Mouse (Mus musculus) embryonic facial prominence, embryonic 11.5 days (tissue): ENCODE results near the gene Uggt1. TPM values are rescaled to one million over a fixed set of nuclear protein-coding genes. Genes with fewer than 3 reads are reported as not detected.

Experiments
- ATAC-seq: fragments of 200-750 bp; cut with Nextera tagmentation; replicated peaks from 2 replicates; pipeline ENCODE4 v1.8.0; 2017; ENCODE audit warnings: low read depth; ENCODE audit not compliant: insufficient number of reproducible peaks, low FRiP score, low TSS enrichment
- DNase-seq: peaks from one replicate; pipeline ENCODE4 v3.0.0-alpha.2; 2015; ENCODE audit warnings: low spot score
- H3K27ac ChIP-seq: fragments of 300-500 bp; sonication (generic); replicated peaks from 2 replicates; pipeline ENCODE4 v1.5.1; 2014; ENCODE audit warnings: mild to moderate bottlenecking, low read depth, low read length, control low read depth
- H3K27me3 ChIP-seq: fragments of 300-500 bp; sonication (generic); 2 replicates; pipeline ENCODE4 v1.6.1; 2014; ENCODE audit warnings: mild to moderate bottlenecking, low read length, moderate library complexity, mixed read lengths; ENCODE audit not compliant: control insufficient read depth, insufficient read depth
- H3K36me3 ChIP-seq: fragments of 300-500 bp; sonication (generic); replicated peaks from 2 replicates; pipeline ENCODE4 v1.6.1; 2014; ENCODE audit warnings: low read depth, mild to moderate bottlenecking, low read length, moderate library complexity, mixed read lengths; ENCODE audit not compliant: control insufficient read depth, insufficient read depth
- H3K4me1 ChIP-seq: fragments of 300-500 bp; sonication (generic); 2 replicates; pipeline ENCODE4 v1.6.1; 2014; ENCODE audit warnings: low read length, mixed read lengths; ENCODE audit not compliant: control insufficient read depth, insufficient read depth
- H3K4me2 ChIP-seq: fragments of 300-500 bp; sonication (generic); 2 replicates; pipeline ENCODE4 v1.6.1; 2014; ENCODE audit warnings: low read depth, mild to moderate bottlenecking, control low read depth, low read length, moderate library complexity
- H3K4me3 ChIP-seq: fragments of 300-500 bp; sonication (generic); 2 replicates; pipeline ENCODE4 v1.5.1; 2014; ENCODE audit warnings: low read depth, low read length, control low read depth
- H3K9ac ChIP-seq: fragments of 300-500 bp; sonication (generic); replicated peaks from 2 replicates; pipeline ENCODE4 v1.6.1; 2014; ENCODE audit warnings: mild to moderate bottlenecking, control low read depth, low read length
- H3K9me3 ChIP-seq: fragments of 300-500 bp; sonication (generic); replicated peaks from 2 replicates; pipeline ENCODE4 v1.6.1; 2016; ENCODE audit warnings: mild to moderate bottlenecking, low read length, inconsistent platforms, mixed read lengths; ENCODE audit not compliant: control insufficient read depth
- WGBS: fragments of 180-500 bp; shearing (Covaris S2); extraction: QIAGEN DNeasy Blood & Tissue Kit; methylation state at CpG from one replicate; pipeline ENCODE4 v1.1.7; 2014; 5-methylcytosine and 5-hydroxymethylcytosine counted together
- polyA plus RNA-seq: library from polyadenylated mRNA; unstranded; fragments of >200 nt; fragmentation: Nextera tagmentation; extraction: Ambion mirVana; gene quantifications from 2 replicates; pipeline ENCODE4 v1.2.1, GENCODE M21; 2014

The Uggt1 gene
- polyA plus RNA-seq, 1 experiment from 2014 or later, result 67.8 TPM

DNA sequence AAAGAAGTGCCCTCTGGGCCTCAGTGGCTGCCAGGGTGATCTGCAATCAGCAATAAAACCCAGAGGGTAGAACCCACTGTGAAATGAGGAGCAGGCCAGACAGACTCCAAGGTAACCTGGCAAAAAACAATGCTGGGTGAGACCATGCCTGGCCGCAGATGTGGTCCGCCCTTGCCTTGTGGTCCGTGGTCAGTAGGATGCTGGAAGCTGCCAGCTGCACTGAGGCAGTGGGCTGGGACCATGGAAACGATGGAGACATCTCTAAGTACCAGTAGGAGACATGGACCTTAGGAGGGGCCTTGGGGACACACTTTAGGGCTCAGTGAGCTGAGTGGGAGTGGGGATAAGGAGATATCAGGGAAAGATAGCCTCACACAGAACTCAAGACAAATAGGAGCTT is 112.3 kb downstream of the Uggt1 start:
- no peaks in the 10 kb centered on the region for H3K27me3 ChIP-seq
- no peak for DNase-seq
- H3K36me3 ChIP-seq, result no peaks in the 10 kb centered on the region
- no peak overlapping the region for H3K4me2 ChIP-seq
- WGBS, result 72% methylated on average over 4 of the region's 4 CpGs
- H3K9ac ChIP-seq, result no peak overlapping the region
- no peaks in the 10 kb centered on the region for H3K4me1 ChIP-seq
- no peak for ATAC-seq
- no peaks in the 10 kb centered on the region for H3K9me3 ChIP-seq
- no peak overlapping the region for H3K4me3 ChIP-seq
- H3K27ac ChIP-seq, result no peak overlapping the region

DNA sequence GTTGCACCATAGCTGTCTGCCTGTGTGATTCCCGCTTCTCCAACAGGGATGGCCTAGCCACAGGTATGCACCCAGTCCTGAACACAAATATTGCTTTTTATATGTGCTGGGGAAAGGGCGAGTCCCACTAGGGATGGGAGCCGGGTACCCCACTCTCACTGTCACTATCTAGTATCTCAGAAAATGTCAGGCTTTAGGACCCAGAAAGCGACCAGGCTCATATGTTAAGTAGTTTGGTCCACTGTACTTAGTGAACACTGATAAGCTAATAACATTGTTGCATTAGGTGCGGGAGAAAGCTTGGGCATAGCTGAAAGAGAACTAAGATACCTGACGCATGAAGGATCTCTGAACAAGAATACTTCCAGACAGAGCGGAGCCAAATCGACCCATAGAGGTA is 112.8 kb downstream of the Uggt1 start:
- DNase-seq (no peak), ATAC-seq (no peak)
- Histone ChIP-seq H3K36me3 (no peaks in the 10 kb centered on the region), H3K4me3 (no peak overlapping the region), H3K9ac (no peak overlapping the region), H3K9me3 (no peaks in the 10 kb centered on the region), H3K27me3 (no peaks in the 10 kb centered on the region), H3K4me2 (no peak overlapping the region), H3K27ac (no peak overlapping the region), H3K4me1 (no peaks in the 10 kb centered on the region)
- 70% methylated on average over 8 of the region's 8 CpGs for WGBS

DNA sequence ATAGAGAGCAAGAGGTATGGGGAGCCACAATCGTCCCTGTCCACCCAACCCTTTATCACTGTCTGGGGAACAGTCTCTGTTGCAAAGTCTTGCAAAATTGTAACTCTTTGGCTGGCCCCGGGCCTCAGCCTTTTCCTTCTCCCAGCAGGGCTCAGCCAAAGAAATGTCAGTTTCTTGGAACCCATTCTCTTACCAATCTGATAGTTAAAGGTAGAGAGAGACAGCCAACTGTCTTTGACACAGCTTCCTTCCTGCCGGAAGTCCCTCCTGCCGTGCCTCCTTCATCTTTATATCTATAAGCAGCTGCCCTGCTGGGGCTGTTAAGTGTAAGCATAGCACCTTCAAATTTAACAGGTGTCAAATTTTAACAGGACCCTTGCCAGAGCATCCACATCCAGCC is 113.4 kb downstream of the Uggt1 start:
- ATAC-seq, result no peak
- no peak for DNase-seq
- Histone ChIP-seq H3K27me3 (no peaks in the 10 kb centered on the region), H3K36me3 (no peaks in the 10 kb centered on the region), H3K9ac (no peak overlapping the region), H3K4me1 (no peaks in the 10 kb centered on the region), H3K27ac (no peak overlapping the region), H3K9me3 (no peaks in the 10 kb centered on the region), H3K4me3 (no peak overlapping the region), H3K4me2 (no peak overlapping the region)
- 60% methylated on average over 4 of the region's 4 CpGs for WGBS

DNA sequence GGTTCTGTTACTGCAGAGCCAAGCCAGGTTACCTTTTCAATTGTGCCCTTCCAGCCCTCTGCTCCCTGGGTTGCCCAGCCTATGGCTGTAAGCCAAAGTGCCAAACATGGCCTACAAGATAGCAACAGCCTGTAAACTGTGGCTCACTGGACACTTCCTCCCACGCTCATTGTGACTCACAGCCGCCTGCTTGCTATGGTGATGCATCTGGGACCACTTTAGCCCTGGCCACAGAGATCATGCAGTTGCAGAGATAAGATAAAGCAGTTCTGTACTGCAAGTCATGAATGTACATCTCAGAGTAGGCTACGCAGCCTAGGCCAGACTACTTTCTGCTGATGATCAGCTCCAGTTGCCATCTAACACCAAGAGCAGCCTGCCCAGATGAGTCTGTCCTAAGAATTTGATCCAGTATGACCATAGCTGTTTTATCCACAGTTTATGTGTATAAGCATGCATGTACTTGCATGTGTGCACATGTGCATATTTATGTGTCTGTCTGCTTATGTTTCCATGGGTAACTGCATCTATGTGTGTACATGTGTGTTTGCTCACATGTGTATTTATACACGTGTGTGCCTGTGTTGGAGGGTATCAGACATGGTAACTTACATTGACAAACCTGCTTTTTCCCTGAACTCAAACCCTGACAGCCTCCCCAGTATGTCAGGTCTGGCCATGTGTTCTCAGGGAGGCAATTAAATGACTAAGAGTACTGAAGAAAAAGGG is 114.0 kb downstream of the Uggt1 start:
- DNase-seq (no peak), ATAC-seq (no peak)
- H3K4me1 ChIP-seq, result no peaks in the 10 kb centered on the region
- H3K9me3 ChIP-seq, result no peaks in the 10 kb centered on the region
- H3K36me3 ChIP-seq, result no peaks in the 10 kb centered on the region
- 80% methylated on average over 4 of the region's 4 CpGs for WGBS
- H3K27ac ChIP-seq, result no peak overlapping the region
- H3K4me2 ChIP-seq, result no peak overlapping the region
- no peak overlapping the region for H3K4me3 ChIP-seq
- H3K27me3 ChIP-seq, result no peaks in the 10 kb centered on the region
- no peak overlapping the region for H3K9ac ChIP-seq

DNA sequence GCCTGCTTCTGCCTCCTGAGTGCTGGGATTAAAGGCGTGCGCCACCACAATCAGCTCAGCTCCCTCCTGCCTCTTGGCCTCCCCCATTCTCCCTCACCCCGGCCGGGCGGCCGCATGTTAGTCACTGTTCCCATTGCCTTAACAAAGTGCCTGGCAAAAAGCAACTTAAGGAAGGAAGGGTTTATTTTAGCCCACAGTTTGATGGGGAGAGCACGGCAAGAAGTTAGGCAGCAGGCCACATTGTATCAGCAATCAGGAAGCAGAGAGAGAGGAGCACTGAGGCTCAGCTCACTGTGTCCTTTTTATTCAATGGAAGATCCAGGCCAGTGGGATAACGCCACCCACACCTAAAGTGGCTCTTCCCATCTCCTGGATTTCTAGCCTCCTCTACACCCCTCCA is 114.6 kb downstream of the Uggt1 start:
- Histone ChIP-seq H3K4me1 (no peaks in the 10 kb centered on the region), H3K9ac (no peak overlapping the region), H3K27me3 (no peaks in the 10 kb centered on the region), H3K27ac (no peak overlapping the region), H3K36me3 (no peaks in the 10 kb centered on the region), H3K4me2 (no peak overlapping the region), H3K4me3 (no peak overlapping the region), H3K9me3 (no peaks in the 10 kb centered on the region)
- no peak for ATAC-seq
- WGBS, result 89% methylated on average over 8 of the region's 8 CpGs
- DNase-seq, result no peak

- no peaks in the 10 kb centered on the region for H3K36me3 ChIP-seq
- no peak overlapping the region for H3K9ac ChIP-seq
- H3K4me3 ChIP-seq, result no peak overlapping the region
- no peak overlapping the region for H3K27ac ChIP-seq
- DNase-seq (no peak), ATAC-seq (no peak)
- 56% methylated on average over 4 of the region's 4 CpGs for whole genome bisulfite sequencing
- no peaks in the 10 kb centered on the region for H3K4me1 ChIP-seq
- H3K4me2 ChIP-seq, result no peak overlapping the region
- no peaks in the 10 kb centered on the region for H3K27me3 ChIP-seq
- no peaks in the 10 kb centered on the region for H3K9me3 ChIP-seq
These were observed 115.4 kb downstream of the Uggt1 start for GRCm38 (mm10) chr1:36129126-36129525.

GRCm38 (mm10) chr1:36125076-36125475 is 119.4 kb downstream of the Uggt1 start:
- Histone ChIP-seq H3K4me2 (no peak overlapping the region), H3K9ac (no peak overlapping the region), H3K4me1 (no peaks in the 10 kb centered on the region), H3K27me3 (no peaks in the 10 kb centered on the region), H3K4me3 (no peak overlapping the region), H3K9me3 (no peaks in the 10 kb centered on the region), H3K36me3 (no peaks in the 10 kb centered on the region), H3K27ac (no peak overlapping the region)
- DNase-seq (no peak), ATAC-seq (no peak)
- WGBS, result 70% methylated on average over 7 of the region's 7 CpGs

GRCm38 (mm10) chr1:36121172-36121571 is 123.3 kb downstream of the Uggt1 start:
- Histone ChIP-seq H3K27me3 (no peaks in the 10 kb centered on the region), H3K9ac (no peak overlapping the region), H3K27ac (no peak overlapping the region), H3K4me3 (no peak overlapping the region), H3K9me3 (no peaks in the 10 kb centered on the region), H3K4me2 (no peak overlapping the region), H3K36me3 (no peaks in the 10 kb centered on the region), H3K4me1 (no peaks in the 10 kb centered on the region)
- 83% methylated on average over 8 of the region's 8 CpGs for WGBS
- DNase-seq, result no peak
- ATAC-seq, result no peak
